Mouse (Mus musculus) liver, embryonic 14.5 days (tissue): ENCODE results near the gene Mdm2.

Experiments
- CTCF ChIP-seq: IDR thresholded peaks from 2 replicates; pipeline ENCODE4 v1.5.1; 2016; ENCODE audit warnings: antibody characterized with exemption, low read depth, control low read depth
- EP300 ChIP-seq: IDR thresholded peaks from 2 replicates; pipeline ENCODE4 v1.6.1; 2016; ENCODE audit warnings: antibody characterized with exemption, low read depth

DNA sequence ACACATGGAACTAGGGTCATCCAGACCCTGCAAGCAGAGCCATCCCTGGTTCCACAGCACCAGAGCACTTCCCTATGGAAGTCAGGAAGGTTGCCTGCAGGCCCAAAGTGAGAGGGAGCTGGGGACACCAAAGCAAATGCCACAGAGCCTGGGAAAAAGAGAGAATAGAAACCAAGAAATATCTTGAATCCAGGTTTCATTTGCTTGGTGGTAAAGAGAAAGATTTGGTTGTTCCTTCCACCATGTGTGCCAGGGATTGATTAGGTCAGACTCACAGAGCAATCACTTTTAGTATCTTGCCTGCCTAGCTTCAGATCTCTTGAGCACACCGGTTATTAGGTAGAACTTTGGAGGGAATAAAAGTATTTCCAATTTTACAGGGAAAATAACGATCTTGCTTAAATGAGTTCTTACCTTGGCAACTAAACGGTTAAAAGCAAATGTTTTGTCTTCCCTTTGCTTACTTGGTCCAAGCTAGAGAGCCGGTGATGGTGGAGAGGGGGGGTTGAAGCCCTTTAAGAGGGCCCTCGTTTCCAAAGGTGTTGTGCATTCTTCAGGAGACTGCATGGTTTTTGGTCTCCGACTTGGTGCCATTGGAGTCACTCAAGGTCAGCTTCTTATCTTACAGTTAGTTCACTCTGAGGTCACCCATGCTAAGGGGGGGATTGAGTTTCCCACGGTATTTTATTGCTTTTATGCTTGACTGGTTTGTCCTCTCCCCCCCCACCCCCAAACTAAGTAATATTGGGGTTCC, 54.5 kb downstream of the Mdm2 start:
- TF ChIP-seq CTCF = no peak
- no peak for TF ChIP-seq EP300
